Mouse (Mus musculus): Measurements from ENCODE around the gene Dpp8.

DNA sequence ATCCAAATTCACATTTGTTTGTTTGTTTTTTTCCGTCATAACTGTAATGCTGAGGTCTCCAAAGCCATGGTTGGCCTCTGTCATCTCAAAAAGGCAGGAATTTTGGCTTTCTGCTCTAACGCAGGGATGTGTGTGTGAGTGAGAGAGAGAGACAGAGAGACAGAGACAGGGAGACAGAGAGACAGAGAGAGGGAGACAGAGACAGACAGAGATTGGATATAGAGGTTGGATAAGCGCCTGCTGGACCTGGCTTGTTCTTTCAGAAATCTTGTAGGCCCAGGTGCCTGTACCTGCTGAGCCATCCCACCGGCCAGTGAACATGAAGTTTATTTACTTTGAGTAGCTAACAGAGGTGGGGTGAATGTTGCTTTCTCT is 333 bp upstream of the Dpp8 start:
- TF ChIP-seq CTCF (IDR thresholded peaks at IDR 0.05; ENCODE audit: low read depth) (no peak), EP300 (optimal IDR thresholded peaks at IDR 0.05) (no peak)

Measured in stomach, postnatal 0 days (tissue).